Mouse (Mus musculus) ES-Bruce4 (cell line): ENCODE measurements around the gene Larp4.

Experiments
- CTCF ChIP-seq: IDR thresholded peaks from one replicate; pipeline ENCODE4 v1.8.1; 2011; ENCODE audit warnings: low read depth, low read length
- EP300 ChIP-seq: IDR thresholded peaks from 2 replicates; pipeline ENCODE4 v1.6.1; 2011; ENCODE audit warnings: low read depth, low read length; ENCODE audit not compliant: insufficient read depth
- POLR2A ChIP-seq: IDR thresholded peaks from one replicate; pipeline ENCODE4 v1.8.1; 2011; ENCODE audit warnings: low read length; ENCODE audit not compliant: insufficient read depth

GRCm38 (mm10) chr15:99931231-99931630, 38.6 kb upstream of the Larp4 start:
- TF ChIP-seq CTCF (no peak), EP300 (no peak), POLR2A (no peak)
